Mouse (Mus musculus) embryonic fibroblast, embryonic 13.5 days (primary cell): ENCODE measurements at regions not wholly inside any gene's neighbourhood (a gene's known extent, or its start where the extent isn't known, plus 50 kb on each side); places are given as distances from the start of the nearest gene placed in this dataset.

Experiments used
- H3K27ac ChIP-seq: 2 replicates; pipeline ENCODE4 v1.5.1; 2012; ENCODE audit warnings: low read length, control low read depth, inconsistent platforms; ENCODE audit not compliant: insufficient read depth
- H3K4me1 ChIP-seq: 2 replicates; pipeline ENCODE4 v1.6.1; 2011; ENCODE audit warnings: low read length; ENCODE audit not compliant: control insufficient read depth, insufficient read depth
- H3K4me3 ChIP-seq: 2 replicates; pipeline ENCODE4 v1.5.1; 2011; ENCODE audit warnings: mild to moderate bottlenecking, control low read depth, low read length; ENCODE audit not compliant: insufficient read depth
- CTCF ChIP-seq: IDR thresholded peaks from 2 replicates; pipeline ENCODE4 v1.5.1; 2011; ENCODE audit warnings: mild to moderate bottlenecking, control low read depth, low read length, moderate library complexity, borderline replicate concordance; ENCODE audit not compliant: insufficient read depth
- POLR2A ChIP-seq: IDR thresholded peaks from 2 replicates; pipeline ENCODE4 v1.6.1; 2011; ENCODE audit warnings: low read depth, mild to moderate bottlenecking, control low read depth, low read length, moderate library complexity

GRCm38 (mm10) chr15:62136932-62137594 is 1214.3 kb upstream of the A1bg start:
- H3K4me1 ChIP-seq = peaks cover 28% of the 10 kb centered on the region
- TF ChIP-seq CTCF (no peak), POLR2A (no peak)
- peak overlapping the region; percentile 60 for H3K27ac ChIP-seq
- no peak overlapping the region for H3K4me3 ChIP-seq

GRCm38 (mm10) chr15:62134835-62135234 is 1212.0 kb upstream of the A1bg start:
- peaks cover 29% of the 10 kb centered on the region for H3K4me1 ChIP-seq
- no peak overlapping the region for H3K4me3 ChIP-seq
- no peak for TF ChIP-seq POLR2A
- TF ChIP-seq CTCF = no peak
- no peak overlapping the region for H3K27ac ChIP-seq

- Histone ChIP-seq H3K4me3 (no peak overlapping the region), H3K4me1 (peaks cover 29% of the 10 kb centered on the region), H3K27ac (no peak overlapping the region)
- TF ChIP-seq CTCF = no peak
- no peak for TF ChIP-seq POLR2A
Observed at GRCm38 (mm10) chr15:62134308-62134707, 1211.5 kb upstream of the A1bg start.

- TF ChIP-seq CTCF (no peak), POLR2A (no peak)
- Histone ChIP-seq H3K27ac (no peak overlapping the region), H3K4me1 (peaks cover 30% of the 10 kb centered on the region), H3K4me3 (no peak overlapping the region)
Observed at GRCm38 (mm10) chr15:62132895-62133294, 1210.1 kb upstream of the A1bg start.

- H3K4me1 ChIP-seq = peaks cover 32% of the 10 kb centered on the region
- no peak overlapping the region for H3K4me3 ChIP-seq
- no peak overlapping the region for H3K27ac ChIP-seq
- TF ChIP-seq POLR2A (no peak), CTCF (no peak)
Observed at GRCm38 (mm10) chr15:62131686-62132085, 1208.9 kb upstream of the A1bg start.

GRCm38 (mm10) chr15:62130530-62130929 is 1207.7 kb upstream of the A1bg start:
- no peak for TF ChIP-seq CTCF
- Histone ChIP-seq H3K4me3 (no peak overlapping the region), H3K4me1 (peaks cover 30% of the 10 kb centered on the region), H3K27ac (no peak overlapping the region)

GRCm38 (mm10) chr15:62128546-62129212 is 1205.9 kb upstream of the A1bg start:
- TF ChIP-seq CTCF (no peak), POLR2A (no peak)
- Histone ChIP-seq H3K4me3 (no peak overlapping the region), H3K27ac (peak overlapping the region; percentile 78), H3K4me1 (peaks cover 28% of the 10 kb centered on the region)

GRCm38 (mm10) chr15:62127602-62128158 is 1204.9 kb upstream of the A1bg start:
- Histone ChIP-seq H3K4me3 (no peak overlapping the region), H3K4me1 (peaks cover 34% of the 10 kb centered on the region), H3K27ac (peak overlapping the region; percentile 37)
- TF ChIP-seq CTCF (no peak), POLR2A (no peak)

- Histone ChIP-seq H3K4me1 (peaks cover 41% of the 10 kb centered on the region), H3K4me3 (no peak overlapping the region), H3K27ac (no peak overlapping the region)
- no peak for TF ChIP-seq POLR2A
- no peak for TF ChIP-seq CTCF
Observed at GRCm38 (mm10) chr15:62125718-62126117, 1202.9 kb upstream of the A1bg start.

- TF ChIP-seq POLR2A (no peak), CTCF (no peak)
- Histone ChIP-seq H3K27ac (no peak overlapping the region), H3K4me3 (no peak overlapping the region), H3K4me1 (peaks cover 45% of the 10 kb centered on the region)
Observed at GRCm38 (mm10) chr15:62123756-62124155, 1200.9 kb upstream of the A1bg start.
